Mouse (Mus musculus) limb, embryonic 10.5 days (tissue): ENCODE measurements around the gene Gpc6. TPM values are rescaled to one million over a fixed set of nuclear protein-coding genes. Genes with fewer than 3 reads are reported as not detected.

ENCODE experiments used
- DNase-seq: peaks from one replicate; pipeline ENCODE4 v3.0.0-alpha.2; 2017; ENCODE audit warnings: low spot score
- H3K27ac ChIP-seq: fragments of 300-500 bp; sonication (generic); 2 replicates; pipeline ENCODE4 v1.5.1; 2016; ENCODE audit warnings: mild to moderate bottlenecking
- H3K27me3 ChIP-seq: fragments of 300-500 bp; sonication (generic); 2 replicates; pipeline ENCODE4 v1.6.1; 2016; ENCODE audit warnings: low read depth, mild to moderate bottlenecking; ENCODE audit not compliant: poor library complexity, severe bottlenecking
- H3K36me3 ChIP-seq: fragments of 300-500 bp; sonication (generic); 2 replicates; pipeline ENCODE4 v1.6.1; 2016; ENCODE audit warnings: mild to moderate bottlenecking, moderate library complexity
- H3K4me1 ChIP-seq: fragments of 300-500 bp; sonication (generic); 2 replicates; pipeline ENCODE4 v1.6.1; 2016
- H3K4me3 ChIP-seq: fragments of 300-500 bp; sonication (generic); 2 replicates; pipeline ENCODE4 v1.5.1; 2016; ENCODE audit warnings: mild to moderate bottlenecking, moderate library complexity
- H3K9me3 ChIP-seq: fragments of 300-500 bp; sonication (generic); replicated peaks from 2 replicates; pipeline ENCODE4 v1.6.1; 2016; ENCODE audit warnings: mild to moderate bottlenecking
- WGBS: fragments of 180-500 bp; shearing (Covaris S2); methylation state at CpG from one replicate; pipeline ENCODE4 v1.1.7; 2016; 5-methylcytosine and 5-hydroxymethylcytosine counted together
- polyA plus RNA-seq: library from polyadenylated mRNA; unstranded; fragments of >200 nt; fragmentation: Nextera tagmentation; extraction: Ambion mirVana; gene quantifications from 2 replicates; pipeline ENCODE4 v1.2.1, GENCODE M21; 2016

The Gpc6 gene
- polyA plus RNA-seq, 1 experiment from 2014 or later, result 51.9 TPM

GRCm38 (mm10) chr14:117383188-117383587 lies 458.1 kb downstream of the Gpc6 start:
- Histone ChIP-seq H3K4me3 (no peak overlapping the region), H3K27me3 (no peaks in the 10 kb centered on the region), H3K9me3 (no peaks in the 10 kb centered on the region), H3K36me3 (no peaks in the 10 kb centered on the region), H3K27ac (no peak overlapping the region), H3K4me1 (peaks cover 4% of the 10 kb centered on the region; the same call in 1 of the 2 replicates)
- no peak for DNase-seq
- 92% methylated on average over 7 of the region's 7 CpGs for WGBS

GRCm38 (mm10) chr14:117384096-117384770 lies 459.1 kb downstream of the Gpc6 start:
- DNase-seq, result no peak
- Histone ChIP-seq H3K9me3 (no peaks in the 10 kb centered on the region), H3K27me3 (no peaks in the 10 kb centered on the region), H3K27ac (no peak overlapping the region), H3K4me1 (peaks cover 4% of the 10 kb centered on the region; the same call in 1 of the 2 replicates), H3K36me3 (no peaks in the 10 kb centered on the region), H3K4me3 (no peak overlapping the region)
- 77% methylated on average over 8 of the region's 8 CpGs for WGBS

- no peaks in the 10 kb centered on the region for H3K9me3 ChIP-seq
- H3K27ac ChIP-seq, result no peak overlapping the region
- H3K27me3 ChIP-seq, result no peaks in the 10 kb centered on the region
These were observed 460.7 kb downstream of the Gpc6 start for GRCm38 (mm10) chr14:117385731-117386270.

GRCm38 (mm10) chr14:117390794-117391320 lies 465.7 kb downstream of the Gpc6 start:
- Histone ChIP-seq H3K9me3 (no peaks in the 10 kb centered on the region), H3K4me3 (no peak overlapping the region), H3K27me3 (no peaks in the 10 kb centered on the region), H3K36me3 (no peaks in the 10 kb centered on the region), H3K27ac (no peak overlapping the region), H3K4me1 (0 out of 2 replicates have a peak, but pooled peaks cover 6% of the 10 kb centered on the region)
- 94% methylated on average over 3 of the region's 3 CpGs for WGBS
- no peak for DNase-seq

More at GRCm38 (mm10) chr14:117385731-117386270, 460.7 kb downstream of the Gpc6 start:
- no peaks in the 10 kb centered on the region for H3K36me3 ChIP-seq
- H3K4me3 ChIP-seq, result no peak overlapping the region
- DNase-seq, result no peak
- H3K4me1 ChIP-seq, result peaks cover 4% of the 10 kb centered on the region; the same call in 1 of the 2 replicates

GRCm38 (mm10) chr14:117391412-117391811 lies 466.3 kb downstream of the Gpc6 start:
- H3K4me1 ChIP-seq, result 0 out of 2 replicates have a peak, but pooled peaks cover 6% of the 10 kb centered on the region
- 83% methylated on average over 4 of the region's 4 CpGs for WGBS
- no peak overlapping the region for H3K4me3 ChIP-seq
- H3K9me3 ChIP-seq, result no peaks in the 10 kb centered on the region
- no peaks in the 10 kb centered on the region for H3K27me3 ChIP-seq
- DNase-seq, result no peak
- H3K27ac ChIP-seq, result no peak overlapping the region
- no peaks in the 10 kb centered on the region for H3K36me3 ChIP-seq

- no peak for DNase-seq
- H3K9me3 ChIP-seq, result no peaks in the 10 kb centered on the region
- no peak overlapping the region for H3K27ac ChIP-seq
- 0 out of 2 replicates have a peak, but pooled peaks cover 6% of the 10 kb centered on the region for H3K4me1 ChIP-seq
- H3K27me3 ChIP-seq, result no peaks in the 10 kb centered on the region
- WGBS, result 93% methylated on average over 3 of the region's 3 CpGs
- H3K4me3 ChIP-seq, result no peak overlapping the region
- H3K36me3 ChIP-seq, result no peaks in the 10 kb centered on the region
These were observed 472.1 kb downstream of the Gpc6 start for GRCm38 (mm10) chr14:117397165-117397564.

- H3K27me3 ChIP-seq, result no peaks in the 10 kb centered on the region
- no peak for DNase-seq
- H3K27ac ChIP-seq, result no peak overlapping the region
- H3K9me3 ChIP-seq, result no peaks in the 10 kb centered on the region
- WGBS, result 55% methylated on average over 9 of the region's 9 CpGs
- peaks cover 9% of the 10 kb centered on the region; the same call in 1 of the 2 replicates for H3K4me1 ChIP-seq
- no peaks in the 10 kb centered on the region for H3K36me3 ChIP-seq
- no peak overlapping the region for H3K4me3 ChIP-seq
These were observed 482.9 kb downstream of the Gpc6 start for GRCm38 (mm10) chr14:117407824-117408524.

GRCm38 (mm10) chr14:117408525-117408835 lies 483.4 kb downstream of the Gpc6 start:
- Histone ChIP-seq H3K4me1 (peaks cover 9% of the 10 kb centered on the region; the same call in 1 of the 2 replicates), H3K36me3 (no peaks in the 10 kb centered on the region), H3K9me3 (no peaks in the 10 kb centered on the region), H3K4me3 (no peak overlapping the region), H3K27me3 (no peaks in the 10 kb centered on the region), H3K27ac (no peak overlapping the region)
- no peak for DNase-seq
- 60% methylated on average over 3 of the region's 3 CpGs for WGBS

- 81% methylated on average over 2 of the region's 2 CpGs for WGBS
- H3K4me3 ChIP-seq, result no peak overlapping the region
- peaks cover 9% of the 10 kb centered on the region; the same call in 1 of the 2 replicates for H3K4me1 ChIP-seq
- H3K27ac ChIP-seq, result no peak overlapping the region
- no peaks in the 10 kb centered on the region for H3K9me3 ChIP-seq
- no peak for DNase-seq
- H3K27me3 ChIP-seq, result no peaks in the 10 kb centered on the region
- H3K36me3 ChIP-seq, result no peaks in the 10 kb centered on the region
These were observed 484.7 kb downstream of the Gpc6 start for GRCm38 (mm10) chr14:117409778-117410177.

- peaks cover 9% of the 10 kb centered on the region; the same call in 1 of the 2 replicates for H3K4me1 ChIP-seq
- 100% methylated on average over 2 of the region's 2 CpGs for WGBS
- H3K27me3 ChIP-seq, result no peaks in the 10 kb centered on the region
- H3K4me3 ChIP-seq, result no peak overlapping the region
- DNase-seq, result no peak
- no peaks in the 10 kb centered on the region for H3K9me3 ChIP-seq
- no peak overlapping the region for H3K27ac ChIP-seq
- H3K36me3 ChIP-seq, result no peaks in the 10 kb centered on the region
These were observed 485.4 kb downstream of the Gpc6 start for GRCm38 (mm10) chr14:117410511-117410910.

- Histone ChIP-seq H3K36me3 (no peaks in the 10 kb centered on the region), H3K27me3 (no peaks in the 10 kb centered on the region), H3K9me3 (no peaks in the 10 kb centered on the region), H3K4me1 (peaks cover 11% of the 10 kb centered on the region), H3K4me3 (no peak overlapping the region), H3K27ac (no peak overlapping the region)
- DNase-seq, result no peak
These were observed 489.9 kb downstream of the Gpc6 start for GRCm38 (mm10) chr14:117415045-117415444.

GRCm38 (mm10) chr14:117419561-117420218 lies 494.6 kb downstream of the Gpc6 start:
- Histone ChIP-seq H3K4me1 (peaks cover 12% of the 10 kb centered on the region), H3K36me3 (no peaks in the 10 kb centered on the region), H3K9me3 (no peaks in the 10 kb centered on the region), H3K27me3 (no peaks in the 10 kb centered on the region), H3K27ac (no peak overlapping the region), H3K4me3 (no peak overlapping the region)
- 32% methylated on average over 6 of the region's 6 CpGs for whole genome bisulfite sequencing
- DNase-seq, result no peak
